Mouse (Mus musculus): ENCODE results near the gene Il17ra.
A peak's percentile ranks its signal among the peaks of the same experiment; 100 is the strongest.

Il17ra gene

DNA sequence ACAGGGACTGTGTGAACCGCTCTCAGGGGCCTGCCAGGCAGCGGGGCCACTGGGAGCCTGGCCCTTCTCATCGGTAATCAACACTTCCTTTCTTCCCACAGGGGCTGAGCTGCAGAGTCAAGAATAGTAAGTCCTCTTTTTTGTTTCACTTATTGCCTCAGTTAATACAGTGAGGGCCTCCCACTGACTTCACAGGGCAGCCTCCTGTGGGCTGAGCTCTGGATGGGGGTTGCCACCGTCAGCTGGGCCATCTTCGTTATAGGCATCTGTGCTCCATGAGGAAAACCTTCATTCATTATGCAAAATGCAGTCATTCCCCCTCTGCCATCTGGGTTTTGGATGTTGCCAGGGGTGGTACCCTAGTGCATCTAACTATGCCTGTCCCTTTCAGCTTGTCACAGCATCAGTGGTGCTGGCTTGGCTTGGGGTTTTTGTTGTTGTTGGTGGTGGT is 9.0 kb downstream of the Il17ra start:
- DNase-seq (ENCODE audit: low spot score), result no peak

DNA sequence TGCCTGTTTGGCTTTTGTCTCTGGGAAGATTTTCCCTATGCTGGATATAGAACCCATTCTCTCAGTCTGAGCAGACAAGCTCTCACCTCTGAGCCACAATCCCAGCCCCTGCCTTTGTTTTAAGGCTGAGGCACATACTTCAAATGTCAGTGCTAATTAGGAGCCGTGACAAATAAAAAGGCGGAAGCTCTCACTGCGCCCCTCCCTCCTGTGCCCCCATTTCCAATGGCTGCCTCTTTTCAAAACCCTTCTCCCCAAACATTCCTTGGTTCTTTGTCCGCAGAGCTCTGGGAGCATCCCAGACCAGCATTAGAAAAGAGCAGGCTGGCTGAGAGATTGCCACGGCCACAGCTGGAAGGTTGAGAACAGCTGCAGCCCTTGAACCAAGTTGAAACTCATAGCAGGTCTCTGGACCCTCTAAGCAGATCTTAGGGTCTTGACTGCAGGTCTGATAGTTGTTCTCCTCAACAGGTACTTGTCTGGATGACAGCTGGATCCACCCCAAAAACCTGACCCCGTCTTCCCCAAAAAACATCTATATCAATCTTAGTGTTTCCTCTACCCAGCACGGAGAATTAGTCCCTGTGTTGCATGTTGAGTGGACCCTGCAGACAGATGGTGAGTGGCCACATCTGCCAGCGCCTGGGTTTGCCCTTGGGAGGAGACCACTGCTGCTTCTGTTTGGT is 9.6 kb downstream of the Il17ra start:
- DNase-seq (ENCODE audit: low spot score), result no peak

DNA sequence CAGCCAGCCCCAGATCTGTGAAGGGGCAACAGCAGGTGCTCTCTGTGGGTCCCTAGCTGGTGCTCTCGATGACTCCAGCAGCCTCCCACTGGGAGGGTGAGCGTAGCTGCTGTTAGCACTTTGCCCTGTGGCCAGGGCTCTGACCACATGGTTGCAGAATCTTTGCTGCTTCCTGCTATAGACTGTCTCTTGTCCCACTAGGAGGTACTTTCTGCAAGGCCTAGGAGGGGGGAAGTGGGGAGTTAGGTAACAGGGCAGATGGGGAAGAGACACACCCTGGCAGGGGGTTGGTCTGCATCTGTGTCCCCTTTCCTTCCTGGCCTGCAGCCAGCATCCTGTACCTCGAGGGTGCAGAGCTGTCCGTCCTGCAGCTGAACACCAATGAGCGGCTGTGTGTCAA is 10.4 kb downstream of the Il17ra start:
- no peak for DNase-seq (ENCODE audit: low spot score)

DNA sequence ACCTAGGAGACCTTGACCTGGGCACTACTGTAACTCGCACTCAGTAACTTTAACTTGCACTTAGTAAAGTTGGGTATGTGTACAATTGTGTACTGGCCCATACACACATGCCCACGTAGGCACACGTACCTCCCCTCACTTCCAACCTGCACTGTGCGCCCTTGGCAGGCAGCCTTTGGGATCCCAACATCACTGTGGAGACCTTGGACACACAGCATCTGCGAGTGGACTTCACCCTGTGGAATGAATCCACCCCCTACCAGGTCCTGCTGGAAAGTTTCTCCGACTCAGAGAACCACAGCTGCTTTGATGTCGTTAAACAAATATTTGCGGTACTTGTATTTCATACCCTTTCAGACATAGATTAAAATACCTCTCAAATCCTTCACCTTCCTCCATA is 12.2 kb downstream of the Il17ra start:
- DNase-seq (ENCODE audit: low spot score), result no peak

DNA sequence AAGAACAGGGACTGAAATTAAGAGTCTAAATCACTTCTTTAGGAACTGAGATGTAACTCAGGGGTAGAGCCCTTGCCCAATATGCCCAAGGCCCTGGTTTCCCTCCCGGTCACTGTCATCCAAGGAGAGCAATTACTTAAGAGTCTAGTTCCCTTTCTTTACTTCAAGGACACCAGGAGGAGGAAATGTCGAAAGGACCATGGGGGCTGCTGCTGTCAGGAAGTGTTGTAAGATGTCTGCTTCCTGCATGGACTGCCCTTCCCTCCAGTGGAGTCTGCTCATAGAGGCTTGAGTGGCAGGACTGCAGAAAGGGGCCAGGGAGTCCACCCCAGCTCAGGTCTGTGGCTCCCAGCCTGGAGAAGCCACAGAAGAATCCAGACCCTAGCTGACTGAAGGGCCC is 16.3 kb downstream of the Il17ra start:
- no peak for DNase-seq (ENCODE audit: low spot score)

DNA sequence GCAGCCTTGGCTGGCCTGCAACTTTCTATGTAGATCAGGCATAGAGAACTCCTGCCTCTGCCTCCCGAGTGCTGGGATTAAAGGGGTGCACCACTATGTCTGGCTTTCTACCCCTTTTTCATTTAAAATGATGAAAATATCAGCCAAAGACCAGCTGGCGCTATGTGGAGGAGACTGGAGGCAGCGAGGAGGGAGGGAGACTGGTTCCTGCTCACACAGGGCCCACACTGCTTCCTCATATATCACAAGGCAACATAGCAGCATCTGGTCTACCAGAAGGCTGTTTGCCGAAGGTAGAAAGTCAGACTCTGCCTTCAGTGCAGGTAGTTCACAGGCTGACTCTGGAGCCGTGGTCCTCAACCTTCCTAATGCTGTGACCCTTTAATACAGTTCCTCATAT is 17.3 kb downstream of the Il17ra start:
- DNase-seq (ENCODE audit: low spot score), result no peak

DNA sequence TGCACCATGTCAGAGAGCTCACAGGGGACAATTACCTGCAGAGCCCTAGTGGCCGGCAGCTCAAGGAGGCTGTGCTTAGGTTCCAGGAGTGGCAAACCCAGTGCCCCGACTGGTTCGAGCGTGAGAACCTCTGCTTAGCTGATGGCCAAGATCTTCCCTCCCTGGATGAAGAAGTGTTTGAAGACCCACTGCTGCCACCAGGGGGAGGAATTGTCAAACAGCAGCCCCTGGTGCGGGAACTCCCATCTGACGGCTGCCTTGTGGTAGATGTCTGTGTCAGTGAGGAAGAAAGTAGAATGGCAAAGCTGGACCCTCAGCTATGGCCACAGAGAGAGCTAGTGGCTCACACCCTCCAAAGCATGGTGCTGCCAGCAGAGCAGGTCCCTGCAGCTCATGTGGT is 18.5 kb downstream of the Il17ra start:
- no peak for DNase-seq (ENCODE audit: low spot score)

DNA sequence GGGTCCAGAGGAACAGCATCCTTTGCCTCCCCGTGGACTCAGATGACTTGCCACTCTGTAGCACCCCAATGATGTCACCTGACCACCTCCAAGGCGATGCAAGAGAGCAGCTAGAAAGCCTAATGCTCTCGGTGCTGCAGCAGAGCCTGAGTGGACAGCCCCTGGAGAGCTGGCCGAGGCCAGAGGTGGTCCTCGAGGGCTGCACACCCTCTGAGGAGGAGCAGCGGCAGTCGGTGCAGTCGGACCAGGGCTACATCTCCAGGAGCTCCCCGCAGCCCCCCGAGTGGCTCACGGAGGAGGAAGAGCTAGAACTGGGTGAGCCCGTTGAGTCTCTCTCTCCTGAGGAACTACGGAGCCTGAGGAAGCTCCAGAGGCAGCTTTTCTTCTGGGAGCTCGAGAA is 19.0 kb downstream of the Il17ra start:
- no peak for DNase-seq (ENCODE audit: low spot score)

DNA sequence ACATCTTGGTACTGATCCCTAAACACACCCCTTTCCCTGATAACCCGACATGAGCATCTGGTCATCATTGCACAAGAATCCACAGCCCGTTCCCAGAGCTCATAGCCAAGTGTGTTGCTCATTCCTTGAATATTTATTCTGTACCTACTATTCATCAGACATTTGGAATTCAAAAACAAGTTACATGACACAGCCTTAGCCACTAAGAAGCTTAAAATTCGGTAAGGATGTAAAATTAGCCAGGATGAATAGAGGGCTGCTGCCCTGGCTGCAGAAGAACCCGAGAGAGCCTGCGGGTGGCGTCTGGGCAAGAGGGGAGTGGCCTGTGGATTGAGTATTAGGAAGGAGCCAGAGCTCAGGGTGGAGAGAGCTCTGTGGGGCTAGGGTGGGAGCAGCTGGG is 19.7 kb downstream of the Il17ra start:
- no peak for DNase-seq (ENCODE audit: low spot score)

DNA sequence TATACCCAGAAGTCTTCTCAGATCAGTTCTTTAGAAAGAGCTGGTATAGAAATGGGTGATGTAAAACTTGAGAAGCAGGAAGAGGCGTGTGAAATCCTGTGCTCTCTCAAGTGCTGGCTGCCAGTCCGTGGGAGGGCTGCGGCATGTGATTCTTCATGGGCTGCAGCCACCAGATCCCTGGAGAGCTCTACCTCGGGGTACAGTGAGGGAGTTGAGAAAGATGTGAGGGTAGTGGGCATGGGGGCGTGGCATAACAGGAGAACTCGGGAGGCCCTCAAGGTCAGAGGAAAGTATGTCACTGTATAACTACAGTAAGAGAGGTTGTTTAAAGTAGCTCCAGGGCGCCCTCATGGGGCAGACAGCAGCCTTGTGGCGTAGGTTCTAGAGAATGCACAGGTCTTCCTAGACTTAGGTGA is 20.2 kb downstream of the Il17ra start:
- DNase-seq (ENCODE audit: low spot score), result peak; percentile 37

DNA sequence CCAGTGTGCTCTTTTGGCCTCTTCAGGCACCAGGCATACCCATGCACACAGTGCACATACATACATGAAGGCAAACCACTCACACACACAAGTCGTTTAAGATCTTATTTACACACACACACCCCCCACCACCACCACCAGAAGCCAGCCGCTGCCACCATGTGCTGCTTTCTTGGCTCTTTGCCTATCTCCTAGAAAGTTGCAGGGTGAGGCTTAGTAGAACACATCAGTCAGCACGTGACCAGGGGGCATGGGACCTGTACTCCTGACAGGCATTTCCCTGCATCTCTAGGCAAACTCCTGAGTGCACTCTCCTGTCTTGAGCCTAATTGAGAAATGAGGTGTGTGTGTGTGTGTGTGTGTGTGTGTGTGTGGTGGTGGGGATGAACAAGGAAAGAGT is 22.0 kb downstream of the Il17ra start:
- peak; percentile 31 for DNase-seq (ENCODE audit: low spot score)

DNA sequence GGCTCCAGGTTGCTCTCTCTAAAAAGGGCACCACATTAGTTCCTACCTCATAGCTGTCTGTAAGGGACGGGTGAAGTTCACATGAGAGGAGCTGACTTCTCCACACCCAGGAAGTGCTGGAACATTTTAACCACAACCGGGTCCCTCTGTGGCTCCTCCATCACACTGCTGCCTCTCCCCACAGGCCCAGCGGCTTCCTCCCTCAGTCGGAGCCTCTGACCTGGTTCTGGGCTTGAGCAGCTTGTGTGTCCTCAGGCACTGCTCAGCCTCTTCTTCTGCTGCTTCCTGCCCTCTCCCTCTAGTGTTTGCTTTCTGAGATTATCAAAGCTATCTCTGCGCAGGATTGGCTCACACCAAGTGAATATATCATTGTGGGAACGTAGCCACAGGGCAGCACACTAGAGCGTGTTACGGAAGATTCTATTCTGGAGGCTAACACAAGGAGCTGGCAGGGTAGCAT is 23.0 kb downstream of the Il17ra start:
- no peak for DNase-seq (ENCODE audit: low spot score)

DNA sequence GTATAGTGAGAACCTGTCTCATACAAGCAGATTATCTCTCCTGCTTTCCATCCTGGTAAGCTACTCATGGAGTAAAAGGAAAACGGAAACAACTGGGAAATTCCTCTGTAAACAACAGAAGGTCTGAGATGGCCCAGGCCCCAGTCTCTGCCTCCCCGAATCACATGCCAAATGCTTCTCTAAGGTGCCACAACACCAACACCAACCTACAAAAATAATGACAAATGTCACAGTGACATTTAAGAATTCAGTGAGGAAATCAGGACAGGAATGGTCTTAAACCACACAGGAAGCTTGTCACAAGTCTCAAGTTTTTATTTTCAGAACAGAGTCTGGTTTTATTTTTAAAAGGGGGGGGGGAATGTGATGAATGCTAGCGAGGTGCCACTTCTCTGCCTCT is 25.6 kb downstream of the Il17ra start:
- no peak for DNase-seq (ENCODE audit: low spot score)

DNA sequence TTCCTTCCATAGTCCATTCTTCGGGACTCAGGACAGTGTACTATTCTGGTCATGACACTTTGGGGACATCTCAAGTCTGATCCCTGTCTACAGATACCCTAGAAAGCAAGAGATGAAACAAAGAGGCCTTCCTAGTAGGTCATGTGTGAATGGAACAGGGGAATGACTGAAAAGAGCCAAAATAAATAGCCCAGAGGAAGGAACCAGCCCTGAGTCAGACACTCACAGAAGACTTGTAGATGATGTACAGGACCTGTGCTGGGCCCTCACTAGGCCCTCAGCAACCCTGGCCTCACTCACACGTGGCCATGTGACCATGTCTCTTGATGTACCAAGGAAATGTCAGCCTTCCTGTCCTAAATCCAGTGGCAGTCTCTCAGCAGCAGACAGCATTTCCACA is 26.4 kb downstream of the Il17ra start:
- DNase-seq (ENCODE audit: low spot score), result no peak

DNA sequence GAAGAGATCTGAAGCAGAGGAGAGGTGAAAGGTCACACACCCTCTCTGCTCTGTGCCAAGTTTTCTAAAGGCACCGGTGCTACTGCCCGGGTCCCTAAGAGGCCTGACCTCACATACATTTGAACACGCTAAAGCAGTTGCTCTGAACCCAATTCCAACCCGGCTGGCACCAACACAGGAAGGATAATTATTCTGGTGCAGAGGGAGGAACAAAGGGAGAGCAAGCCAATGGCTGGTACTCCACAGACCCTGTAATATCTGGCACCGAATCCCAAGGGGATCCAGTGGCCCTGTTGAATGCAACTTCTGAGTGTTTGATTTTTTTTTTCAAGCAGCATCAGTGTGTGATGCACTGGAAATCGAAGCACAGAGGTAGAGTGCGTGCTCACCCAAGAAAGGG is 28.0 kb downstream of the Il17ra start:
- DNase-seq (ENCODE audit: low spot score), result no peak

DNA sequence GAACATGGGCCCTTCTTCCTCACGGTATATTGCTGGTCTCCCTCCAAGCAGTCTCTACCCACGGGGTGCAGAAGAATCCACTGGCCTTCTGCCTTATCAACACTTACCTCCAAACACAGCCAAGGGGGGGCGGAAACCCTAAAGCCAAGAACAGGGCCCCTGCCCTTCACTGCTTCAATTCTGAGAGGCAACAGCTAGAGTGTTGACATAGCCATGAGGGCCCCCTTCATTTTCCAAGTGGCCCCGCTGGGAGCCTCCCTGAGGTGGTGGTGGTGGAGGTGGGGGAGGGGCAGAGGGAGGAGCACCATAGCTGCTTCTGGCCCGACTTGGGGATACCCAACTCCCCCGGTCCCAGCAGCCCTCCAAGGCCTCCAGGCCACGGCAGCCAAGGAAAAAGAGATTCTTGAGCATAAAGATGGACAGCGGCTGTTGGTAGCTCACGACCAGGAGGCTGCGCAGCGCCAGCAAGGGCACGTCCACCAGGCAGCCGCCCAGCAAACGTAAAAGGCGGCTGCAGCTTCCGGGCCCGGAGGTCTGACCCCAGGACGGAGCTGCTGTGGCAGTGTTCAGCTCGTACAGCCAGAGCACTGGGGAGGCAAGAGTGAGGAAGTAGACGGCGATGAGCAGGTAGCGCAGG is 28.9 kb downstream of the Il17ra start:
- DNase-seq (ENCODE audit: low spot score), result no peak

DNA sequence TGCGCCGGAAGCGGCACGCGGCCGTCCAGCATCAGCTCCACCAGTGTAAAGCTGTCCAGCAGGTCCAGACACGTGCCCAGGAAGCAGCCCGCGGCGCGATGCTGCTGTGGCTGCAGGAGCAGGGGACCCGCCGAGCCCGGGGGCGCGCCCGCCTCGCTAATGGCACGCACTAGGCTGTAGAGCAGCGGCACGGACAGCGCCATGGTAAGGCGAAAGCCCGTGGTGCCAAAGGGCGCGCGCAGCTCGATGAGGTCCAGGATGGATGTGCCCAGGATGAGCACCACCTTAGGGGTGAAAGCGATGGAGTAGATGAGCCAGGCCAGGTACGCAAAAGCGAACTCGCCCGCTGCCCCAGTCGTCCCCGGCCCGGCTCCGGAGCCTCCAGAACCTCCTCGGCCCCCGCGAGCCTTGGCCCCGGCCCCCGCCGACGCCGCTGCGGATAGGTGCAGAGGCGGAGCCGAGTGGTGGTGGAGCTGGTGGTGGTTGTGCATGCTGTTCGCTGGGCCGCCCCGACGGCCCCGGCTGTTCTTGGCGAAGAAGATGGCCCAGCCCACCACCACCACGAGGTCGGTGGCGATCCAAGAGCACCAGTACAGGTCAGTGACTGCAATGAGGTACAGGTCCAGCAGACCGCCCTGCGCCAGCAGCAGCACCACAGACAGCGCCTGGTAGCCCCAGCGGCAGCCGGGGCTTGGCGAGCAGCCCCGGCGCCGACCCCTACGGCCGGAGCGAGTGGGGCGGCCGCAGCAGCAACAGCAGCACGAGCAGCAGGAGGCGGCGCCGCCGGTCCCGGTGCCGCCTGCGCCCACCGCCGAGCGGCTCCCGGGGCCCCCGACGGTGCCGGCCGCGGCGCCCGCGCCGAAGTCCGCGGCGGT is 29.7 kb downstream of the Il17ra start:
- DNase-seq (ENCODE audit: low spot score), result no peak

DNA sequence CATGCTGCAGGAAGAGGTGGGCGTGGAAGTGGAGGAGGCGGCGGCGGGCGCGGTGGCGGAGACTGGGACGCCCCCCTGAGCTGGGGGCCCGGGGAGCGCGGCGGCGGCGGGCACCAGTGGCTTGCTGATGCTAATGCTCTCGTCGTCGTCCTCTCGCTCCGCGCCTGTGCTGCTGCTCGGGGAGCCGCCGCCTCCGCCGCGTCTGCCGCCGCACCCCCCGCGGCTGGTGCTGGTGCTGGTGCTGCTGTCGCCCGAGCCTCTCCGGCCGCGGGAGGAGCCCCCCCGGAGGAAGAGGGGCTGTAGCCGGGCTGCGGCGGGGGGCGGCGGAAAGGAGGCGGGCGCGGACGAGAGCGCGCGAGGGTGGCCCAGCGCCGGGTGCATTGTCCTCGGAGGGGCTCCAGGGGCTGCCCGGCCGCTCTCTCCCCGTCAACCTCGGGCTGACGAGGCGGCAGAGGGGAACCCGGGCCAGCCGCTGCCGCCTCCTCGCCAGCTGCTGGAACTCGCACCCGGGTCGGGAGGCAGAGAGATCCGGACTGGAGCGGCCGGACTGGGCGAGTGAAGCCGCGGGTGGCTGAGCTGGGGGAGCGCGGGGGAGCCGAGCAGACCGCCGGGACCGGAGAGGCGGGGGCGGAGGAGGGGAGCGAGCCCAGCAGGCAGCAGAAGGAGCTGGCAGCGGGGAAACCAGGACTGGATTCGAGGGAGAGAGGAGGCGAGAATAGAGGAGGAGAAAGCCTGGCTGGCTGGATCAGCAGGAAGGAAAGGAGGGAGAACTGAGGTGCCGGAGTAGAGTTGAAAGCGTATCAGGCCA is 30.5 kb downstream of the Il17ra start, which contains the start of gene Tmem121b:
TSS of gene Tmem121b (minus strand) at position 434 of the 808 bp plus-strand sequence.
- no peak for DNase-seq (ENCODE audit: low spot score)

DNA sequence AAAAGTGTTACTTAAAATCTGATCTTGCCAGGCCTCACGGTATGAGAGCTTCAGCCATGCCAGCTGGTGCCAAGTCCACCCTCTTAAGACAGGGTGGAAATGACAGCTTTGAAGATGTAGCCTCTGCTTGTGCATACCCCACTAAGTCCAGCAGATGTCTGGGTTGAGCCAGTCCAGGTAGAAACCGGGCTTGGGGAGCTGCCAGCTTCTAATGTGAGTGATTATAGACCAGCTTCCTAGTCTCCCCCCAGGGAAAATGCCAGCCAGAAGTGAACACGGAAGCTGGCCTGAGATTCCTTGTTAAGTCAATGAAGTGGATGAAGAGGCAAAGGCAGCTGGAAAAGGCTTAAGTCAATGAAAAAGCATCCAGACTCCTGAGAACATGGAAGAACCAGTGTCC is 33.5 kb downstream of the Il17ra start:
- no peak for DNase-seq (ENCODE audit: low spot score)

DNA sequence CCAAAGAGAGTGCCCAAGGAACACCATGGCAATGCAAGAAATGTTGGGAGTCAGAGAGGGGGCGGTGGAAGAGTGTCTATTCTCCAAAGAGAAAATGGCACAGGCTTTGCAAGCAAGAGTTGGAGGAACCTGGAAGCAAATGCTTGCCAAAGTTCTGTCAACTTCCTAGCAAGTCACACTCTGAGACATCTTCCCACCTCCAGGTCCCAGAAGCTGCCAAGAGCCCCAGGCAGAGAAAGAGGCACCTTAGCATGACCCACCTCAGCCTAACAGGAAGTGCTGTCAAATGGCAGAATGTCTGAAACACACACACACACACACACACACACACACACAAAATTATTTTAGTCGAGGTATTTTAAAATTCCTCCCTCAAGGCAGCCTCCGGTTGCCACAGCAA is 41.0 kb downstream of the Il17ra start:
- DNase-seq (ENCODE audit: low spot score), result no peak

DNA sequence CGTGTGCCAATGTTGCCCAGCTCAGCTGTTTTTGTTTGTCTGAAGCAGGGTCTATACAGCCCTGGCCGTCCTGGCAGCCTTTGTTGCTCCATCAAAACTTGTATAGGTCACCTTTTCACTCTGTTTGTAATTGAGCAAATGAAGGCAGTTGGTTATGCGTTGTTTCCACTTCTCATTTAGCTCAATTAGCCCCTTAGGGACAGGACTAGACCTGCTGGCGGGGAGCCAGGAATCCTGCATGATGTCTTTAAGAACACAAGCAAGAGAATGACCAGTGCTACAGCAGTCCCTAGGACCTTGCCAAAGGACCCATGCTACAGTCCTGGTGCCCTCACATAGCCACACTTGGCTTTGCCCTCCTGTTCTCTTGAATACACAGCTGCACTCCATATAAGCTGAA is 42.5 kb downstream of the Il17ra start:
- no peak for DNase-seq (ENCODE audit: low spot score)

DNA sequence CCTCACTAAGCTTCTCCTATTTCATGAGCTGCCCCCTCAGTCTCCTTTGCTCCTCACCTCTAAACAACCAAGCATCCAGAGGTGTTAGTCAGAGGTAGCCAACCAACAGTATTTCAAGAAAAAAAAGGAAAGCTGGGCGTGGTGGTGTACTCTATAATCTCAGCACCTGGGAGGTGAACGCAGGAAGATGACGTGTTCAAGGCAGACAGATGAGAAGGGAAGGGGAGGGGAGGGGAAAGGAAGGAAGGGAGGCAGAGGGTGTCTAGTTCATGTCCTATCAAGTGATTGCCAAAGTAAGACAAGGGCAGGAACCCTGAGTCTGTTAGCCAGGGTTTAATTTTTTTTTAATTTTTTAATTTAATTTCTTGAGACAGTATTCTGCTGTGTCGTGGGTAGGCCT is 45.6 kb downstream of the Il17ra start:
- no peak for DNase-seq (ENCODE audit: low spot score)
